Mouse (Mus musculus) MEL (cell line): ENCODE measurements at regions not wholly inside any gene's neighbourhood (a gene's known extent, or its start where the extent isn't known, plus 50 kb on each side); places are given as distances from the start of the nearest gene placed in this dataset.
"Not testable (repeated sequence)": the region's sequence is repeated elsewhere in the genome, so short reads cannot be mapped to it uniquely, and the experiment has no call there.

Experiments
- CHD1 ChIP-seq: IDR thresholded peaks from 2 replicates; pipeline ENCODE4 v1.6.1; 2012; ENCODE audit warnings: low read depth, mild to moderate bottlenecking, inconsistent platforms, low read length, improper control_type of control experiment
- CHD2 ChIP-seq: IDR thresholded peaks from 2 replicates; pipeline ENCODE4 v1.6.1; 2011; ENCODE audit warnings: low read length, improper control_type of control experiment
- CTCF ChIP-seq, 3 experiments: IDR thresholded peaks in 2 of 3; conservative IDR thresholded peaks in 1 of 3; 2 replicates each; pipeline ENCODE4 v1.5.1; 2011 to 2012; ENCODE audit warnings: low read length in 3 of 3, low read depth in 2 of 3, mild to moderate bottlenecking in 2 of 3, improper control_type of control experiment in 1 of 3, inconsistent platforms in 1 of 3, mixed read lengths in 1 of 3, moderate library complexity in 1 of 3; ENCODE audit not compliant: control insufficient read depth in 1 of 3, insufficient read depth in 1 of 3, poor library complexity in 1 of 3, severe bottlenecking in 1 of 3
- EP300 ChIP-seq, 2 experiments: IDR thresholded peaks; 2 replicates each; pipeline ENCODE4 v1.6.1; 2011; ENCODE audit warnings: improper control_type of control experiment in 2 of 2, low read length in 2 of 2, low read depth in 1 of 2, mild to moderate bottlenecking in 1 of 2
- MAZ ChIP-seq: IDR thresholded peaks from 2 replicates; pipeline ENCODE4 v1.6.1; 2012; ENCODE audit warnings: low read depth, mild to moderate bottlenecking, inconsistent platforms, low read length, improper control_type of control experiment
- MEF2A ChIP-seq: IDR thresholded peaks from 2 replicates; pipeline ENCODE4 v1.6.1; 2014; ENCODE audit warnings: low read depth, mild to moderate bottlenecking, inconsistent platforms, low read length, improper control_type of control experiment; ENCODE audit not compliant: poor library complexity, insufficient replicate concordance, severe bottlenecking; ENCODE audit errors: extremely low read depth
- MYB ChIP-seq: IDR thresholded peaks from 2 replicates; pipeline ENCODE4 v1.6.1; 2011; ENCODE audit warnings: mild to moderate bottlenecking, low read depth, low read length, improper control_type of control experiment
- POLR2A ChIP-seq, 2 experiments: IDR thresholded peaks; 2 replicates each; pipeline ENCODE4 v1.6.1; 2011 to 2012; ENCODE audit warnings: low read length in 2 of 2, mild to moderate bottlenecking in 2 of 2, control low read depth in 1 of 2, improper control_type of control experiment in 1 of 2, low read depth in 1 of 2, moderate library complexity in 1 of 2; ENCODE audit not compliant: control insufficient read depth in 1 of 2, insufficient read depth in 1 of 2, poor library complexity in 1 of 2
- SMC3 ChIP-seq: IDR thresholded peaks from 2 replicates; pipeline ENCODE4 v1.6.1; 2011; ENCODE audit warnings: low read depth, low read length, improper control_type of control experiment
- UBTF ChIP-seq: IDR thresholded peaks from 2 replicates; pipeline ENCODE4 v1.6.1; 2012; ENCODE audit warnings: low read depth, mild to moderate bottlenecking, inconsistent platforms, low read length, improper control_type of control experiment, moderate library complexity, borderline replicate concordance; ENCODE audit not compliant: insufficient read depth
- USF1 ChIP-seq: IDR thresholded peaks from 2 replicates; pipeline ENCODE4 v1.6.1; 2014; ENCODE audit warnings: low read depth, mild to moderate bottlenecking, inconsistent platforms, low read length, improper control_type of control experiment, moderate library complexity

GRCm38 (mm10) chr6:69814972-69815371 is 977.1 kb downstream of the Rpia start:
- TF ChIP-seq UBTF; CTCF (IDR thresholded peaks at IDR 0.05 in 2 of 3, conservative IDR thresholded peaks at IDR 0.05 in 1 of 3; ENCODE audit: control insufficient read depth in 1 of 3, insufficient read depth in 1 of 3, low read depth in 2 of 3, low read length in 3 of 3, poor library complexity in 1 of 3, severe bottlenecking in 1 of 3); POLR2A (IDR thresholded peaks at IDR 0.05; ENCODE audit: control insufficient read depth in 1 of 2, insufficient read depth in 1 of 2, low read depth in 1 of 2, low read length in 2 of 2, poor library complexity in 1 of 2); USF1; SMC3; MAZ; CHD1; CHD2; MYB; MEF2A; EP300 (IDR thresholded peaks at IDR 0.05; ENCODE audit: low read depth in 1 of 2, low read length in 2 of 2): not testable (repeated sequence)
